ENCODE assay signal across 7 mouse cellular contexts in genomic region chr4:142179531-142179930, GRCm38 (mm10). TPM values are rescaled to one million over a fixed set of nuclear protein-coding genes. Genes with fewer than 3 reads are reported as not detected.
DNase-seq lines count a peak whose midpoint lies in the region; ATAC-seq lines count a peak whose summit lies in the region.

No protein-coding gene starts in this region.

- no peak overlapping the region for H3K4me2 ChIP-seq in forebrain, embryonic 15.5 days (replicated peaks)
- no peak overlapping the region for H3K4me2 ChIP-seq in limb, embryonic 15.5 days

- H3K9ac ChIP-seq in forebrain, embryonic 15.5 days (replicated peaks): no peak overlapping the region
- no peak overlapping the region for H3K9ac ChIP-seq in limb, embryonic 15.5 days

- H3K4me3 ChIP-seq in forebrain, embryonic 15.5 days: no peak overlapping the region
- no peak overlapping the region for H3K4me3 ChIP-seq in limb, embryonic 15.5 days

- 0 out of 2 replicates have a peak, but pooled peaks cover 4% of the 10 kb centered on the region for H3K36me3 ChIP-seq in forebrain, embryonic 15.5 days
- H3K36me3 ChIP-seq in limb, embryonic 15.5 days: no peaks in the 10 kb centered on the region

- peaks cover 26% of the 10 kb centered on the region for H3K4me1 ChIP-seq in forebrain, embryonic 15.5 days
- peaks cover 57% of the 10 kb centered on the region for H3K4me1 ChIP-seq in limb, embryonic 15.5 days

- H3K9me3 ChIP-seq in forebrain, embryonic 15.5 days: no peaks in the 10 kb centered on the region
- no peaks in the 10 kb centered on the region for H3K9me3 ChIP-seq in limb, embryonic 15.5 days

- intact Hi-C loops in heart, postnatal 36 days (cut with DNase I): loop anchor here (1.0 kb wide), 1 partner anchor 13 kb away; no protein-coding TSS in a partner anchor

- peak; percentile 49; the same call in 1 of the 2 replicates for ATAC-seq in forebrain, embryonic 15.5 days (replicated peaks)
- peak; percentile 11; the same call in 1 of the 2 replicates for ATAC-seq in limb, embryonic 15.5 days (ENCODE audit: insufficient number of reproducible peaks, low FRiP score, low TSS enrichment, low read depth)

- H3K27ac ChIP-seq in forebrain, embryonic 15.5 days (replicated peaks): peak overlapping the region; percentile 50
- H3K27ac ChIP-seq in limb, embryonic 15.5 days: peak overlapping the region; percentile 86

- 36% methylated on average over 13 of the region's 13 CpGs for WGBS in forebrain, embryonic 15.5 days
- 24% methylated on average over 13 of the region's 13 CpGs for WGBS in limb, embryonic 15.5 days

- peak; percentile 73 for DNase-seq in urinary bladder, postnatal 14 days (ENCODE audit: low spot score)
- no peak for DNase-seq in urinary bladder, adult 18-20 months (ENCODE audit: low spot score in 2 of 2)
- peak; percentile 63 to 64 for DNase-seq in heart, postnatal 36 days
- peak; percentile 42 for DNase-seq in skeletal muscle tissue, adult 2 months (ENCODE audit: low read depth, low spot score)
- no peak for DNase-seq in natural killer cell, adult 2 months (ENCODE audit: low spot score in 2 of 2)

- no peaks in the 10 kb centered on the region for H3K27me3 ChIP-seq in forebrain, embryonic 15.5 days
- H3K27me3 ChIP-seq in limb, embryonic 15.5 days: no peaks in the 10 kb centered on the region

RNA-seq across cellular contexts. Expression of gene Kazn, which starts 59.7 kb away (rescaled TPM):
- 25.2 and 25.6 TPM in 2 replicates for polyA plus RNA-seq in forebrain, embryonic 15.5 days (2015; fragmentation: Nextera tagmentation; extraction: Ambion mirVana)
- total RNA-seq in heart, postnatal 36 days (2021): 1 to 10 TPM; 3.4 to 3.6 TPM
- 11.1 and 15.2 TPM in 2 replicates for polyA plus RNA-seq in limb, embryonic 15.5 days (2015; fragmentation: Nextera tagmentation; extraction: Ambion mirVana)

Comparison
In these comparisons a context has a peak if more than half of its experiments do, and no peak if none do; other contexts are left out.
1. DNase-seq: peak in urinary bladder, postnatal 14 days (single experiment), heart, postnatal 36 days (2 of 2) and skeletal muscle tissue, adult 2 months (single experiment); none in urinary bladder, adult 18-20 months (0 of 2) and natural killer cell, adult 2 months (0 of 2).